Mouse (Mus musculus) heart, adult 2 months (tissue): ENCODE results near the gene Plekhm2.

ENCODE experiments used
- CTCF ChIP-seq: fragments of 200-600 bp; IDR thresholded peaks from 2 replicates; pipeline ENCODE4 v1.8.1; 2022; ENCODE audit warnings: antibody characterized with exemption, mild to moderate bottlenecking, moderate library complexity
- POLR2A ChIP-seq: fragments of 200-500 bp; IDR thresholded peaks from 2 replicates; pipeline ENCODE4 v1.6.1; 2011; ENCODE audit warnings: mild to moderate bottlenecking, low read depth, low read length, control low read depth; ENCODE audit not compliant: insufficient read depth

DNA sequence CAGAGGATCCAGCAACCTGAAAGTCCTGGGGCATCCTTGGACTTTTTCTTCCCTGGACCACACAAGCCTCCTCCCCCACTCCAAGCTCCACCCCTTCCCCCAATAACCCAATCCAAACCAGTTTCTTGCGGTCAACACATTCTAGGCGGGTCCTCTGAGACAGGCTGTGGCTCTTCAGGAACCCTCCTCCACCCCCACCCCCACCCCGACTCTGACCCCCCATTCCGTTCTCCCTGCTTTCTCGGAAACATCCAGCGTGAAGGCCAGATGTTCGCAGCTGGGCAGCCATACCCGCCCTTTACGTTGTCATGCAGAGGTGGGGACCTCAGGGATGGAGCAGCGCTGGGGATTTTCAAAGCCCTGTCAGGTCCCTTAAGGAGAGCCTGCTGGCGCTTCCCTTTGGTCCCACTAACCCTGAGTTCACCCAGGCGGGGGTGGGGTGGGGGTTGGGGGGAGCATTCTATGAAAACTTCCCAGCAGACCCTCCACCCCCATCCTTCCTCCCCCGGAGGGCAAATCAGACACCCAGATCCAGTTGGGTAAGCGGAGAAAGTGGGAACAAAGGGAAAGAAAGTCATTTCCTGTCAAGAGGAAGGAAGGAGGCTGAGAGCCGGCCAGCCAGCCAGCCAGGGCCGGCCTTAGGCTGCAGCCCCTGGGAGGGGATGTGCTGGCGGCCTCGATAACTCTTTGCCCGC lies 66.4 kb downstream of the Plekhm2 start:
- TF ChIP-seq CTCF = no peak
- TF ChIP-seq POLR2A = no peak
